Mouse (Mus musculus) heart, embryonic 14.5 days (tissue): ENCODE measurements around the gene Gnat1. TPM values are rescaled to one million over a fixed set of nuclear protein-coding genes. Genes with fewer than 3 reads are reported as not detected.
A peak's percentile ranks its signal among the peaks of the same experiment; 100 is the strongest.

Experiments used
- ATAC-seq: fragments of 200-750 bp; cut with Nextera tagmentation; 2 replicates; pipeline ENCODE4 v1.8.0; 2017; ENCODE audit warnings: low read depth, moderate TSS enrichment; ENCODE audit not compliant: insufficient number of reproducible peaks, insufficient read depth, low FRiP score
- H3K27ac ChIP-seq, 2 experiments: fragments of 200-500 bp in 1 of 2; fragments of 300-500 bp in 1 of 2; sonication (generic) in 1 of 2; replicated peaks in 1 of 2; 2 replicates each; pipeline ENCODE4 v1.5.1; 2012 to 2014; ENCODE audit warnings: low read depth in 2 of 2, low read length in 2 of 2, control low read depth in 1 of 2, mild to moderate bottlenecking in 1 of 2, mixed read lengths in 1 of 2; ENCODE audit not compliant: control insufficient read depth in 1 of 2, insufficient read depth in 1 of 2
- H3K27me3 ChIP-seq: fragments of 300-500 bp; sonication (generic); 2 replicates; pipeline ENCODE4 v1.6.1; 2014; ENCODE audit warnings: mild to moderate bottlenecking, low read length, control low read depth; ENCODE audit not compliant: control insufficient read depth, insufficient read depth
- H3K36me3 ChIP-seq: fragments of 300-500 bp; sonication (generic); 2 replicates; pipeline ENCODE4 v1.6.1; 2014; ENCODE audit warnings: mild to moderate bottlenecking, control low read depth, low read length, mixed read lengths; ENCODE audit not compliant: control insufficient read depth, insufficient read depth
- H3K4me1 ChIP-seq, 2 experiments: fragments of 200-500 bp in 1 of 2; fragments of 300-500 bp in 1 of 2; sonication (generic) in 1 of 2; 2 replicates each; pipeline ENCODE4 v1.6.1; 2012 to 2014; ENCODE audit warnings: low read length in 2 of 2, control low read depth in 1 of 2, mixed read lengths in 1 of 2; ENCODE audit not compliant: control insufficient read depth in 2 of 2, insufficient read depth in 2 of 2
- H3K4me2 ChIP-seq: fragments of 300-500 bp; sonication (generic); 2 replicates; pipeline ENCODE4 v1.6.1; 2014; ENCODE audit warnings: mild to moderate bottlenecking, low read length
- H3K4me3 ChIP-seq, 2 experiments: fragments of 200-500 bp in 1 of 2; fragments of 300-500 bp in 1 of 2; sonication (generic) in 1 of 2; 2 replicates each; pipeline ENCODE4 v1.5.1; 2012 to 2014; ENCODE audit warnings: low read length in 2 of 2, mild to moderate bottlenecking in 2 of 2, control low read depth in 1 of 2, low read depth in 1 of 2, moderate library complexity in 1 of 2; ENCODE audit not compliant: control insufficient read depth in 1 of 2, insufficient read depth in 1 of 2
- H3K9ac ChIP-seq: fragments of 300-500 bp; sonication (generic); 2 replicates; pipeline ENCODE4 v1.6.1; 2014; ENCODE audit warnings: mild to moderate bottlenecking, low read length
- H3K9me3 ChIP-seq: fragments of 300-500 bp; sonication (generic); 2 replicates; pipeline ENCODE4 v1.6.1; 2016; ENCODE audit warnings: low read length, control low read depth; ENCODE audit not compliant: control insufficient read depth
- WGBS: fragments of 180-500 bp; shearing (Covaris S2); extraction: QIAGEN DNeasy Blood & Tissue Kit; methylation state at CpG from one replicate; pipeline ENCODE4 v1.1.7; 2014; 5-methylcytosine and 5-hydroxymethylcytosine counted together
- polyA plus RNA-seq: library from polyadenylated mRNA; unstranded; fragments of >200 nt; fragmentation: Nextera tagmentation; extraction: Ambion mirVana; gene quantifications from 2 replicates; pipeline ENCODE4 v1.2.1, GENCODE M21; 2014

The Gnat1 gene
- polyA plus RNA-seq, 1 experiment from 2014 or later: 0.63 TPM

DNA sequence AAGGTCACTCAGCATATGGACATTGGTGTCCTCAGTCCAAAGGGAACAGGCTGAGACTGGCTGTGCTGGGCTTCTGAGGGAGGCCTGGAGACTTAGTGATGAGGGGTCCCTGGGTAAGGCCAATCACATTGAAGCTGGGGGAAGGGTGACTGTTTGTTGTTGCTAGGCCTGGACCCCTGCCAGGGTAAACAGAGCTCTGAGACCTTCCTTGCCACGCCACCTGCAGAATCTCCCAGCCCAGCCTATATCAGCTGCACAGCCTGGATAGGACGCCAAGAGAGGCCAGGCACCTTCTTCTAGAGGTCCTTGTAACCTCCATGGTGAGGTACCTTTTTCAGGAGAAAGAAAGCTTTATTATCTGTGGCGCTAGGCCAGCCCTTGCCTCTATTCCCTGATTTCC is 10.6 kb downstream of the Gnat1 start:
- peaks cover 16% of the 10 kb centered on the region for H3K27me3 ChIP-seq
- ATAC-seq: no peak
- no peak overlapping the region for H3K4me2 ChIP-seq
- no peak overlapping the region for H3K9ac ChIP-seq
- H3K9me3 ChIP-seq: no peaks in the 10 kb centered on the region
- peaks cover 33 to 34% of the 10 kb centered on the region in 2 experiments for H3K4me1 ChIP-seq
- WGBS: 69% methylated on average over 3 of the region's 3 CpGs
- no peaks in the 10 kb centered on the region for H3K36me3 ChIP-seq
- no peak overlapping the region for H3K4me3 ChIP-seq
- no peak overlapping the region for H3K27ac ChIP-seq

DNA sequence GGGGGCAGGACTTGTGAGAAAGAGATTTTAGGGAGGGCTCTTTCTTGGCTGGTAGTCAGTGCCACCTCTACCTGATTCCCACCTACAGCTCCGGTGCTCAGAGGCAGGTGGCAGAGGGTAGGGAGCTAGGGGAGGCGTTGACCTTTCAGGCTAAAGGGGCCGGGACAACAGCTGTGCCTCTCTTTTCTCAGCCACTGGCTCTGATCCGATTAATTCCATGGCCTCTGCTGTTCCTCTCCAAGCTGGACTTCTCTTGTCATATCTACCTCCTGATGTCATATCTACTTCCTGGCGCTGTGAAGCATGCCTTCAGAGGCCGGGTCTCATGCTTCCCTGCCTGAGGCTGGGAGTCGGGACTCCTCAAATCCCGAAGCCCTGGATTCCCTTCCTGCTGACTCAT is 11.5 kb downstream of the Gnat1 start:
- no peak overlapping the region for H3K27ac ChIP-seq
- 35% methylated on average over 8 of the region's 8 CpGs for WGBS
- H3K4me1 ChIP-seq: peaks cover 33 to 34% of the 10 kb centered on the region in 2 experiments
- H3K4me3 ChIP-seq: no peak overlapping the region
- peak overlapping the region; percentile 85 for H3K4me2 ChIP-seq
- no peak for ATAC-seq
- peaks cover 16% of the 10 kb centered on the region for H3K27me3 ChIP-seq
- H3K9ac ChIP-seq: peak overlapping the region; percentile 66; the same call in 1 of the 2 replicates
- no peaks in the 10 kb centered on the region for H3K36me3 ChIP-seq
- H3K9me3 ChIP-seq: no peaks in the 10 kb centered on the region

DNA sequence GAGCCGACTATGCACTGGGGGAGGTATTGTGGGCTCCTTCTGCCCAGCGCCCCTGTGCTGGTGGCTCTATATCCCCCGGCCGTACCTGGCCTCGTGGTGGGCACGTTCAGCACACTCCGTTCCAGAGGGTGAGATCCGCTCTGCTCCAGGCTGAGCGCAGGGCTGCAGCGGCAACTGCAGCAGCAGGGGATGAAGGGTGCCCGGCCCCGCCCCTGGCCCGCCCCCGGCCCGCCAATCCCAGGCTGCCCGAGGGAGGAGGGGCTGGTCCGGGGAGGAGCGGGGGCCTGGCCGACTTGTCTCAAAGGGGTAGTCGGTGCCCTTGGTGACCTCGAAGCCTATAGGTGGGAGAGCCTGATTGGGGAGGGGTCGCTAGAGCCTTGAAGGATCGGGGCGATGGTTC is 12.3 kb downstream of the Gnat1 start:
- Histone ChIP-seq H3K9ac (peak overlapping the region; percentile 66), H3K27ac (no peak overlapping the region), H3K4me3 (peak overlapping the region; percentile 40 to 52), H3K36me3 (no peaks in the 10 kb centered on the region), H3K27me3 (peaks cover 16% of the 10 kb centered on the region), H3K4me2 (peak overlapping the region; percentile 85), H3K9me3 (no peaks in the 10 kb centered on the region), H3K4me1 (peaks cover 33 to 34% of the 10 kb centered on the region in 2 experiments)
- WGBS: 2% methylated on average over 24 of the region's 24 CpGs
- ATAC-seq: peak; percentile 89

GRCm38 (mm10) chr9:107666751-107667205 is 12.7 kb downstream of the Gnat1 start:
- Histone ChIP-seq H3K4me1 (peaks cover 33 to 34% of the 10 kb centered on the region in 2 experiments), H3K27ac (no peak overlapping the region), H3K4me2 (peak overlapping the region; percentile 85), H3K9ac (peak overlapping the region; percentile 66), H3K9me3 (no peaks in the 10 kb centered on the region), H3K4me3 (peak overlapping the region; percentile 40 to 52), H3K36me3 (no peaks in the 10 kb centered on the region), H3K27me3 (peaks cover 16% of the 10 kb centered on the region)
- WGBS: under 1% methylated on average over 30 of the region's 30 CpGs
- ATAC-seq: no peak

- Histone ChIP-seq H3K9ac (no peak overlapping the region), H3K36me3 (no peaks in the 10 kb centered on the region), H3K9me3 (no peaks in the 10 kb centered on the region), H3K27me3 (peaks cover 16% of the 10 kb centered on the region), H3K4me3 (no peak overlapping the region), H3K4me1 (peaks cover 30 to 32% of the 10 kb centered on the region in 2 experiments), H3K4me2 (no peak overlapping the region), H3K27ac (no peak overlapping the region)
- 86% methylated on average over 7 of the region's 7 CpGs for whole genome bisulfite sequencing
- no peak for ATAC-seq
These were observed 14.2 kb downstream of the Gnat1 start for GRCm38 (mm10) chr9:107665308-107665707.

DNA sequence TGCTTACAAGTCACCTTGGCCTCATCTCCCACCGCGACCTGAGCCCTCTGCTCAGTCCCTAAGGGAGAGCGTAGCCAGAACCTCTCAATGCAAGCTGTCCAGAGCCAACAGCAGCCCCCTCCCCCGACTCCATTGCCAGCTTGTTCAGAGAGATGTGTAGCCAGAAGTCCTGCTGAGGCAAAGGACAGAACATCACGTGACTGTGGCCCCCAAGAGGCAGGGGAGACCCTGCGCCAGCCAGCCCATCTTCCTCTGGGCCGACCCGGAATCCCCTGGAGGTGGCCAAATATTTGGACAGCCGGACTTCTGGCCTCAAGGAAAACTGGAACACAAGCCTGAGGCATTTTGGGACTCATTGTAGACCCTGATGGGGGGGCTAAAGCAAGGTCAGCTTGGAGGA is 16.0 kb downstream of the Gnat1 start:
- Histone ChIP-seq H3K27ac (no peak overlapping the region), H3K36me3 (no peaks in the 10 kb centered on the region), H3K27me3 (peaks cover 16% of the 10 kb centered on the region), H3K4me1 (peaks cover 18 to 22% of the 10 kb centered on the region in 2 experiments), H3K4me2 (no peak overlapping the region), H3K9ac (no peak overlapping the region), H3K9me3 (no peaks in the 10 kb centered on the region), H3K4me3 (no peak overlapping the region)
- no peak for ATAC-seq
- WGBS: 63% methylated on average over 9 of the region's 9 CpGs

- no peak overlapping the region for H3K4me2 ChIP-seq
- no peaks in the 10 kb centered on the region for H3K9me3 ChIP-seq
- no peak overlapping the region for H3K4me3 ChIP-seq
- 68% methylated on average over 8 of the region's 8 CpGs for WGBS
- ATAC-seq: no peak
- H3K9ac ChIP-seq: no peak overlapping the region
- peaks cover 16% of the 10 kb centered on the region for H3K27me3 ChIP-seq
- peaks cover 7 to 10% of the 10 kb centered on the region in 2 experiments for H3K4me1 ChIP-seq
- no peaks in the 10 kb centered on the region for H3K36me3 ChIP-seq
- no peak overlapping the region for H3K27ac ChIP-seq
These were observed 17.2 kb downstream of the Gnat1 start for GRCm38 (mm10) chr9:107662342-107662741.

DNA sequence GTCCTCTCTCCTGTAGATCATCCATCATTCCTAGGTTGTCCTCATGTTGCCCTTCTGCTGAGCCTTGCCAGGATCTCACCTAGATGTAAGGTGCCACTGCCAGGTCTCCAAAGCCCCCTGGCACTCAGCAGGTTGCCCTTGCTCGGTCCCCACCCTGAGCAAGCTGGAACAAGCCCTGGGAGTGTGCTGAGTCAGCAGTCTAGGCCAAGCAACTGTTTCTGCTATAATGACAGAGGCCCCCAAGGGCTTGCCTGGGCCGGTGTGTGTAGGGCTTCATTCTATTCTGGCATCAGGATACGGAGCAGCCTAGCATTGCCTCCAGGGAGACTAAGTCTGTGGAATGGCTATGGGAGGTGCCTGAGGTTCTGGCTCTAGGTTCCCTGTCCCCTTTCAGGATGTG is 18.7 kb downstream of the Gnat1 start:
- Histone ChIP-seq H3K27ac (no peak overlapping the region), H3K4me2 (no peak overlapping the region), H3K4me3 (no peak overlapping the region), H3K9me3 (no peaks in the 10 kb centered on the region), H3K27me3 (peaks cover 8% of the 10 kb centered on the region), H3K4me1 (no peaks in the 10 kb centered on the region), H3K9ac (no peak overlapping the region), H3K36me3 (no peaks in the 10 kb centered on the region)
- 61% methylated on average over 3 of the region's 3 CpGs for whole genome bisulfite sequencing
- ATAC-seq: no peak
